ENCODE assay signal across 13 mouse cellular contexts in the genomic region with DNA sequence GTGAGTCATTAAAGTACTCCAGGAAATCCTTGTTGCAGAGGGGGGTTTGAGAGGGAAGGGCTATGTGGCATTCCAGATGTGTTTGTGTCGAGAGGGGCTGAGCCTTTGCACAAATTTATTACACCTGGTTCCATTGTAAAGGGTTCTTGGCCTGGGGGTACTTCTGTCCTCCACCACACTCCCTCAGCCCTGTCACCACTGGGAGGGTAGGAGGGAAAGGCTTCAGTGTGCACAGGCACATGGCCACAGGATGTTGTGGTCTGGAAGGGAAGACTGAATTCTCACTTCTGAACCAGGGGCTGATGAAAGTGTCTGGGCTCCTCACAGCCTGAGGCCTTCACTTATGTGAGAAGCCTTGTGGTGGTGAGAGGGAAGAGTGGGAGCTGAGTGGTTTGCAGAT.
DNase-seq lines count a peak whose midpoint lies in the region; ATAC-seq lines count a peak whose summit lies in the region.
"Had no signal": no experiment of that assay in that cellular context is flagged by ENCODE, and none has a peak within 500 bp of the region (broad histone marks: within the 10 kb centered on the region; RNA-seq: fewer than 3 reads in every experiment).

No protein-coding gene starts in this region.

- WGBS in embryonic facial prominence, embryonic 15.5 days: 15% methylated on average over 1 of the region's 1 CpGs
- WGBS in hindbrain, embryonic 16.5 days: 79% methylated on average over 1 of the region's 1 CpGs

- no peak overlapping the region for H3K9ac ChIP-seq in embryonic facial prominence, embryonic 15.5 days
- no peak overlapping the region for H3K9ac ChIP-seq in hindbrain, embryonic 16.5 days (ENCODE audit: low read depth, low read length)
- H3K9ac ChIP-seq: forebrain, embryonic 13.5 days had no signal

- no peaks in the 10 kb centered on the region for H3K9me3 ChIP-seq in embryonic facial prominence, embryonic 15.5 days (replicated peaks)
- no peaks in the 10 kb centered on the region for H3K9me3 ChIP-seq in megakaryocyte, embryonic 14.5 days
- no peaks in the 10 kb centered on the region for H3K9me3 ChIP-seq in hindbrain, embryonic 16.5 days (ENCODE audit: control insufficient read depth, low read length)
- H3K9me3 ChIP-seq: forebrain, embryonic 13.5 days had no signal

- no peaks in the 10 kb centered on the region for H3K36me3 ChIP-seq in embryonic facial prominence, embryonic 15.5 days
- H3K36me3 ChIP-seq in megakaryocyte, embryonic 14.5 days (replicated peaks; ENCODE audit: low read length): no peaks in the 10 kb centered on the region
- H3K36me3 ChIP-seq in hindbrain, embryonic 16.5 days (ENCODE audit: control insufficient read depth, insufficient read depth, low read length): no peaks in the 10 kb centered on the region

- H3K27ac ChIP-seq in embryonic facial prominence, embryonic 15.5 days (replicated peaks): no peak overlapping the region
- H3K27ac ChIP-seq in hindbrain, embryonic 16.5 days (ENCODE audit: low read depth, low read length): no peak overlapping the region

- H3K4me2 ChIP-seq in embryonic facial prominence, embryonic 15.5 days (replicated peaks): no peak overlapping the region
- H3K4me2 ChIP-seq in hindbrain, embryonic 16.5 days (ENCODE audit: low read length): no peak overlapping the region
- H3K4me2 ChIP-seq: forebrain, embryonic 13.5 days had no signal

- ATAC-seq in embryonic facial prominence, embryonic 15.5 days (ENCODE audit: insufficient number of reproducible peaks, low FRiP score, low TSS enrichment, low read depth): peak; percentile 58
- ATAC-seq in hindbrain, embryonic 16.5 days: no peak

- H3K27me3 ChIP-seq in embryonic facial prominence, embryonic 15.5 days: no peaks in the 10 kb centered on the region
- H3K27me3 ChIP-seq in megakaryocyte, embryonic 14.5 days (replicated peaks): no peaks in the 10 kb centered on the region
- no peaks in the 10 kb centered on the region for H3K27me3 ChIP-seq in hindbrain, embryonic 16.5 days (replicated peaks; ENCODE audit: control insufficient read depth, insufficient read depth, low read length)
- H3K27me3 ChIP-seq: forebrain, embryonic 13.5 days had no signal

- no peak overlapping the region for H3K4me3 ChIP-seq in embryonic facial prominence, embryonic 15.5 days (replicated peaks)
- peak overlapping the region; percentile 57 for H3K4me3 ChIP-seq in megakaryocyte, embryonic 14.5 days (replicated peaks)
- H3K4me3 ChIP-seq in hindbrain, embryonic 16.5 days (ENCODE audit: low read length): no peak overlapping the region
- H3K4me3 ChIP-seq: forebrain, embryonic 13.5 days; myocyte had no signal

- DNase-seq in layer of hippocampus, adult 9-11 months: peak; percentile 31
- no peak for DNase-seq in layer of hippocampus, postnatal 14 days (ENCODE audit: low spot score in 2 of 2)
- DNase-seq in NIH3T3 (ENCODE audit: low read depth): peak; percentile 62
- no peak for DNase-seq in cerebellum, postnatal 36 days
- no peak for DNase-seq in left cerebral cortex, adult 18-20 months (ENCODE audit: low spot score in 2 of 2)
- DNase-seq: gastrocnemius, postnatal 14 days; kidney, adult 18-20 months; layer of hippocampus, postnatal 36 days had no signal

- H3K4me1 ChIP-seq in embryonic facial prominence, embryonic 15.5 days: peaks cover 18% of the 10 kb centered on the region
- H3K4me1 ChIP-seq in megakaryocyte, embryonic 14.5 days: peaks cover 11% of the 10 kb centered on the region
- 0 out of 2 replicates have a peak, but pooled peaks cover 2% of the 10 kb centered on the region for H3K4me1 ChIP-seq in hindbrain, embryonic 16.5 days (ENCODE audit: control insufficient read depth, insufficient read depth, low read depth, low read length)

Comparison
In these comparisons a context has a peak if more than half of its experiments do, and no peak if none do; other contexts are left out.
1. DNase-seq: peak in layer of hippocampus, adult 9-11 months (single experiment) and NIH3T3 (single experiment); none in layer of hippocampus, postnatal 14 days (0 of 2), cerebellum, postnatal 36 days (0 of 2) and left cerebral cortex, adult 18-20 months (0 of 2).